Mouse (Mus musculus): ENCODE results near the gene Plekhb1.

Gene Plekhb1

GRCm38 (mm10) chr7:100656739-100657138 lies 5.5 kb downstream of the Plekhb1 start:
- no peak for DNase-seq (ENCODE audit: low spot score)

- DNase-seq (ENCODE audit: low spot score) = no peak
Measured at GRCm38 (mm10) chr7:100654441-100654840, 7.8 kb downstream of the Plekhb1 start.

GRCm38 (mm10) chr7:100653480-100654266 lies 8.5 kb downstream of the Plekhb1 start:
- peak; percentile 53 for DNase-seq (ENCODE audit: low spot score)

DNA sequence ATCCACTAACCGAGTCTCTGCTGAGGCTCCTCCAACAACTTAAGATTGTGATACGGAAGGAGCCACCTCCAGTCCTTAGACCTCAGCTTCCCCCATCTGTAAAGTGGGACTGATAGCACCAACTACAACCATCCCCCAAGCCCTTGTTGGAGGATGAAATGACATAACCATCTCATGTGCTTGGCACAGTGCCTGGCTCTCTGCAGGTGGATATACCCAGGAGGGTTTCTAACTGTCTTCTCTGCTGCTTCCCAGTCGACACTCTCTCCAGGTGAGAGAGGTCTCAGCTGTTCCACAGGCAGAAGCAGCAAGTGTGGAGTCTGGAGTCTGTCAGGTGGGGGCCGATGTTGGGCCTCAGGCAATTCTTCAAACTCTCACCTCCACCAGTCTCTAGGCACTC lies 11.2 kb downstream of the Plekhb1 start:
- no peak for DNase-seq (ENCODE audit: low spot score)

- no peak for DNase-seq (ENCODE audit: low spot score)
Measured at GRCm38 (mm10) chr7:100650421-100650820, 11.8 kb downstream of the Plekhb1 start.

- DNase-seq (ENCODE audit: low spot score) = no peak
Measured at GRCm38 (mm10) chr7:100649826-100650225, 12.4 kb downstream of the Plekhb1 start.

- no peak for DNase-seq (ENCODE audit: low spot score)
Measured at GRCm38 (mm10) chr7:100649095-100649494, 13.1 kb downstream of the Plekhb1 start.

DNA sequence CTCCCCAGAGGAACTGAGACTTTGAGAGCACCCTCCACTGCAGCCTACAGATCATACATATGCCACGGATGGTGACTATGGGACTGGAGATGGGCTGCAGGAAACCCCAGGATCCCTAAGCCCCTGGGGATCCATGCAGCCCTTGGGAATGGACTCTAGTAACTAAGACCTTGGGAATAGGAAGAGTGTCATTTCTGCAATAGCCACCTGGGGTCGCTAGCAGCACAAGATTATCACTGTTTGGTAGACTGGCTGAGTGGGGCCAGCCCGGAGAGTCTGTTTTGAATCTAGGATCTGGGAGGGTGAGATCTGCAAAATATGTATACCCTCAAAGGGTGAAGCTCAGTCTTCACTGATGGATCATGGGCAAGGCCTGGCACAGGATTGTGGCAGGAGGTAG lies 17.1 kb downstream of the Plekhb1 start:
- peak; percentile 89 for DNase-seq (ENCODE audit: low spot score)

DNA sequence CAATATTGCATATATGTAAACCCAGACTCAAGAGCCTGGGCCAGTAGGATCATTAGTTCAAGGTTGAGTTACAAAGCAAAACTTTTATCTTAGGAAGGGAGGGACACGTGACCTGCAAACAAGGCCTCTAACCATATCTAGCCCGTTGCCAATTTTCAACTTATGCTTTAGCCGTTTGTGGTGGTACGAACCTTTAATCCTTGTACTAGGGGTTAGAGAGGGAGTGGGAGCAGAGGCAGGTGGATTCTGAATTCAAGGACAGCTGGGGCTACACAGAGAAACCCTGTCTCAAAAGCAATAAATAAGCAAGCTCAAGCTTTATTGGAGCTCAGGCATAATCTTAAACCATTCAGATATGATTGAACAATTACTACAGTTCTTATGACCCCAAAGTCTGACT lies 19.8 kb downstream of the Plekhb1 start:
- no peak for DNase-seq (ENCODE audit: low spot score)

GRCm38 (mm10) chr7:100637657-100638056 lies 24.6 kb downstream of the Plekhb1 start:
- DNase-seq (ENCODE audit: low spot score) = peak; percentile 66

GRCm38 (mm10) chr7:100624538-100624937 lies 37.7 kb downstream of the Plekhb1 start:
- DNase-seq (ENCODE audit: low spot score) = no peak

DNA sequence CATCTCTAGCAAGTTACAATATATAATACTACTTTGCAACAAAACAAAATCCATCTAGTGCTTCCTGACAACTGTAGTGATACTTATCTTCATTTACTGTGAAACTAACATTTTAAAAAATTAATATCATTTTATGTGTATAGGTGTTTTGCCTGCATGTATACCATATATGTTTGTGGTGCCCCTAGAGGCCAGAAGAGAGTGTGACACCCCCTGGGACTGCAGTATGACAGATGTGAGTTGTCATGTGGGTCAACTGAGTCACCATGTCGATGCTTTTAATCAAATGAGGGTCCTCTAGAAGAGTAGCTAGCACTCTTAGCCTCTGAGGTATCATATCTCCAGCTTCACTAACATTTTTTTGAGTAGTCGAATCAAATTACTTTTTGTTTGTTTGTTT lies 39.9 kb downstream of the Plekhb1 start:
- peak; percentile 33 for DNase-seq (ENCODE audit: low spot score)

DNA sequence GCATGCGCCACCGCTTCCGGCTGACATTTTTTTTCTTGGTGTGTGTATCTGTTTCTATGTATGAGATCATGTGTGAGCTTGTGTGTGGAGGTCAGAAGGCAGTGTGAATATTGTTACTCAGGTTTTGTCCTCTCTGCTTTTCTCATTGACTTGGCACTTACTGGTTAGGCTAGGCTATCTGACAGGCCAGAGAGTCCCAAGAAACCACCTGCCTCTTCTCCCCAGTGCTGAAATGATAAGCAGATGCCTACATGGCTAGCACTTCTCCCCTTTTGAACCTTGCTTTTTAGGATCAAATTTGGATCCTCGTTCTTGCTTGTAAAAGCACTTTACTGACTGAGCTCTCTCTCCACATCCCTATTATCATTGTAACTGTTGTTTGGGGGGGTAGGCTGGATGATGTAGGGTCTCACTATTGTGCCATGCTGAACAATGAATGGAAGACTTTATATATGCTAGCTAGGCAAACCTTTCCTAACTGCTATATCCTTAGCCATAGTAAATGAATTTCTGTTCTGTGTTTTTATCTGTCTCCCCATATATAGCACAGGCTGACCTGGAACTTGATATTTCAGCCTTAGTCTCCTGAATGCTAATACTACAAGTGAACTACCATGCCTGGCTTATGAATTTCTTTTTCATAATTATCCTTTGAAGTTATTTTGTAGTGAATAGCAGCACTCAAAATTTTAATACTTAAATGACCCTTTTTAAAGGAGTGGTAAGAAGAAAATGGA lies 45.9 kb downstream of the Plekhb1 start:
- no peak for DNase-seq (ENCODE audit: low spot score)

GRCm38 (mm10) chr7:100608910-100609309 lies 53.3 kb downstream of the Plekhb1 start:
- no peak for DNase-seq (ENCODE audit: low spot score)

- DNase-seq (ENCODE audit: low spot score) = peak; percentile 54
Measured at GRCm38 (mm10) chr7:100608130-100608741, 54.0 kb downstream of the Plekhb1 start, which contains the start of gene Mrpl48. TSS of gene Mrpl48 (minus strand) at chr7:100608301.

GRCm38 (mm10) chr7:100607214-100608129 lies 54.7 kb downstream of the Plekhb1 start, which contains the start of gene Rab6a:
TSS of gene Rab6a (plus strand) at chr7:100607410.
- DNase-seq (ENCODE audit: low spot score) = peak; percentile 98

DNA sequence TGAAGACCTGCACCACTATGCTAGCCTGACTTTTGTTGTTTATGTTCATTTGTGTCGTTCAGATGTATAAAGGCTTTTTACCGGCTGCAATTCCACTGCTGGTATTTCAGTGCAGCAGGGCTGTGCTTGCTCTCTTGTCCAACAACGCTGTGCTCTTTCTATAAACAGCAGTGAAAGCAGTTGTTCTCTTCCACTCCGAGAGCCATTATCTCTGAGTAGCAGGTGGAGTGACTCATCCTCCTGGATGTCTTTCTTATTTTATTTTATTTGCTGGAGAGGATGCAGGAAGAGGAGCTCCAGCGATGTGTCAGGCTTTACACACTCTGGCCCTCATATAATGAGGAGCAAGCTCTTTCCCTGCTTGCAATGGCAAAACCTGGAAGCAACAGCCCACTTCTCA lies 62.0 kb downstream of the Plekhb1 start:
- no peak for DNase-seq (ENCODE audit: low spot score)

DNA sequence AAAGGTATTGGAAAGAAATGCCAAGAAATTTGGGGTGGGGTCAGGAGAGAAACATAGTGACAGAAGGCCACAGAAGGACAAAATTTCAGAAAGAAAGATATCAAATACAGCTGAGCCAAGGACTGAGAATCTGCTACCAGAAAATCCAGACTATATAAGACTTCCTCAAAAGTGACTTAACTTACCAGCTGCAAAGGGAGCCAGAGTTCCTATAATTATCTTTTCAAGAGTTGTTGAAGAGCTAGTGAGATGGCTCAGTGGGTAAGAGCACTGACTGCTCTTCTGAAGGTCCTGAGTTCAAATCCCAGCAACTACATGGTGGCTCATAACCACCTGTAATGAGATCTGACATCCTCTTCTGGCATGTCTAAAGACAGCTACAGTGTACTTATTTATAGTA lies 68.9 kb downstream of the Plekhb1 start:
- DNase-seq (ENCODE audit: low spot score) = no peak

Measured in retina, embryonic 14.5 days (tissue).